Mouse (Mus musculus) liver, postnatal 0 days (tissue): ENCODE measurements around the gene Gm49353. TPM values are rescaled to one million over a fixed set of nuclear protein-coding genes. Genes with fewer than 3 reads are reported as not detected.

Source experiments
- ATAC-seq: fragments of 200-750 bp; cut with Nextera tagmentation; 2 replicates; pipeline ENCODE4 v1.8.0; 2017; ENCODE audit warnings: mild to moderate bottlenecking, moderate library complexity
- DNase-seq: peaks from one replicate; pipeline ENCODE4 v3.0.0-alpha.2; 2016
- H3K27ac ChIP-seq: fragments of 300-500 bp; sonication (generic); 2 replicates; pipeline ENCODE4 v1.5.1; 2014; ENCODE audit warnings: antibody characterized with exemption, moderate library complexity, mild to moderate bottlenecking, low read depth
- H3K27me3 ChIP-seq: fragments of 300-500 bp; sonication (generic); 2 replicates; pipeline ENCODE4 v1.6.1; 2014; ENCODE audit warnings: low read length, control low read depth, mixed read lengths; ENCODE audit not compliant: insufficient read depth
- H3K36me3 ChIP-seq: fragments of 300-500 bp; sonication (generic); replicated peaks from 2 replicates; pipeline ENCODE4 v1.6.1; 2014; ENCODE audit warnings: mild to moderate bottlenecking, control low read depth, low read length, moderate library complexity, mixed read lengths; ENCODE audit not compliant: insufficient read depth
- H3K4me1 ChIP-seq: fragments of 300-500 bp; sonication (generic); 2 replicates; pipeline ENCODE4 v1.6.1; 2014; ENCODE audit warnings: antibody characterized with exemption, mild to moderate bottlenecking, control low read depth; ENCODE audit not compliant: insufficient read depth
- H3K4me2 ChIP-seq: fragments of 300-500 bp; sonication (generic); 2 replicates; pipeline ENCODE4 v1.6.1; 2014; ENCODE audit warnings: low read depth, mild to moderate bottlenecking, low read length, moderate library complexity, mixed read lengths
- H3K4me3 ChIP-seq: fragments of 300-500 bp; sonication (generic); 2 replicates; pipeline ENCODE4 v1.5.1; 2014; ENCODE audit warnings: low read depth, low read length
- H3K9ac ChIP-seq: fragments of 300-500 bp; sonication (generic); replicated peaks from 2 replicates; pipeline ENCODE4 v1.6.1; 2014; ENCODE audit warnings: mild to moderate bottlenecking, moderate library complexity
- H3K9me3 ChIP-seq: fragments of 300-500 bp; sonication (generic); 2 replicates; pipeline ENCODE4 v1.6.1; 2016; ENCODE audit warnings: mild to moderate bottlenecking, control low read depth, low read length, mixed read lengths
- CTCF ChIP-seq: sonication (generic); IDR thresholded peaks from 2 replicates; pipeline ENCODE4 v1.5.1; 2016; ENCODE audit warnings: antibody characterized with exemption, low read depth
- EP300 ChIP-seq: IDR thresholded peaks from 2 replicates; pipeline ENCODE4 v1.6.1; 2016; ENCODE audit warnings: antibody characterized with exemption, low read depth, mild to moderate bottlenecking
- whole genome bisulfite sequencing: fragments of 180-500 bp; shearing (Covaris S2); extraction: QIAGEN DNeasy Blood & Tissue Kit; methylation state at CpG from one replicate; pipeline ENCODE4 v1.1.7; 2014; ENCODE audit not compliant: insufficient replicate concordance; 5-methylcytosine and 5-hydroxymethylcytosine counted together
- polyA plus RNA-seq: library from polyadenylated mRNA; unstranded; fragments of >200 nt; fragmentation: Nextera tagmentation; extraction: Ambion mirVana; gene quantifications from 2 replicates; pipeline ENCODE4 v1.2.1, GENCODE M21; 2015

Gene Gm49353
- polyA plus RNA-seq, 1 experiment from 2014 or later: not detected

DNA sequence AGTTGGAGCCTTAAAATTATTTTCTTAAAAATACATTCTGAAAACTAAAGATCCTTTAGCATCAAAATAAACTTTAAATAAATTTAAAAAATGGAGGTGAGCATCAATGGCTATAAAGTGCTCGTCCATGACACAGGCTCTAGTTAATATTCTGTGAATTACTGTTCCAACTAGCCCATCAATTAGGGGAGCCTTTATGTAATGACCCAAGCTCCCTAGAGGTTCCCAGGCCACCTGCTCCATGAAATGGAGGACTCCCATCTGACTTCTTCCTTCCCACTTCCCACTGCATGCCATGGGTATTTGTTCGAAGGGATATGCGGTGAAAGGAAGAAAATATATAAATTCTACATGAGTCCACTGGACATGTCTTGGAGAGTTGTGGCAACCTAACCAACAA is 18.5 kb upstream of the Gm49353 start:
- TF ChIP-seq EP300: no peak
- H3K9ac ChIP-seq: no peak overlapping the region
- no peak overlapping the region for H3K27ac ChIP-seq
- no peak overlapping the region for H3K4me2 ChIP-seq
- DNase-seq (no peak), ATAC-seq (no peak)
- H3K27me3 ChIP-seq: no peaks in the 10 kb centered on the region
- H3K9me3 ChIP-seq: no peaks in the 10 kb centered on the region
- no peaks in the 10 kb centered on the region for H3K4me1 ChIP-seq
- H3K36me3 ChIP-seq: no peaks in the 10 kb centered on the region
- WGBS: 81% methylated on average over 3 of the region's 3 CpGs
- H3K4me3 ChIP-seq: no peak overlapping the region

GRCm38 (mm10) chr10:29181046-29181445 is 17.7 kb upstream of the Gm49353 start:
- Histone ChIP-seq H3K27me3 (no peaks in the 10 kb centered on the region), H3K27ac (no peak overlapping the region), H3K4me1 (no peaks in the 10 kb centered on the region), H3K9me3 (no peaks in the 10 kb centered on the region), H3K36me3 (no peaks in the 10 kb centered on the region), H3K4me3 (no peak overlapping the region), H3K4me2 (no peak overlapping the region), H3K9ac (no peak overlapping the region)
- DNase-seq: no peak
- 81% methylated on average over 2 of the region's 2 CpGs for WGBS
- no peak for ATAC-seq
- TF ChIP-seq CTCF: no peak
- no peak for TF ChIP-seq EP300

DNA sequence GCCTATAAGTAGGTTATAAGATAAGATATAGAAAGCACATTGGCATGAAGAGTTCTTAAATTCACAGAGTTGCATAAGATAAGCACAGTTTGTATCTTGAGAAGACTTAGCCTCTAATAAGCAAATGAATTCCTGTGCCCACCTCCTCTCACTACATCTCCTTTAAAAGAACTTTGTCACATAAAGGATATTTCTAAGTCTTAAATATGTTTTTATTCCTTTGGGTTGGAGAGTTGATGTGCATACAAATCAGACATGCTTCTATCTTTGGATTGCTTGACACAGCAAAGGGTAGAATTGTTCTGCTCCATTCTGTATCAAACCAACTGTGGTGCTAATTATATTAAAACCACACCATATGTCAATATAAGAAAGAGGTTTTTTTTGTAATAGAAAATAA is 5.0 kb upstream of the Gm49353 start:
- H3K4me2 ChIP-seq: no peak overlapping the region
- DNase-seq (no peak), ATAC-seq (no peak)
- TF ChIP-seq EP300: no peak
- no peak for TF ChIP-seq CTCF
- H3K27ac ChIP-seq: no peak overlapping the region
- H3K4me1 ChIP-seq: no peaks in the 10 kb centered on the region
- H3K27me3 ChIP-seq: no peaks in the 10 kb centered on the region
- no peak overlapping the region for H3K9ac ChIP-seq
- no peak overlapping the region for H3K4me3 ChIP-seq
- 0 out of 2 replicates have a peak, but pooled peaks cover 3% of the 10 kb centered on the region for H3K9me3 ChIP-seq
- H3K36me3 ChIP-seq: no peaks in the 10 kb centered on the region

- H3K4me2 ChIP-seq: no peak overlapping the region
- no peak overlapping the region for H3K4me3 ChIP-seq
- 0 out of 2 replicates have a peak, but pooled peaks cover 3% of the 10 kb centered on the region for H3K9me3 ChIP-seq
- DNase-seq (no peak), ATAC-seq (no peak)
- no peak overlapping the region for H3K27ac ChIP-seq
- 93% methylated on average over 31 of the region's 33 CpGs for WGBS
- H3K27me3 ChIP-seq: no peaks in the 10 kb centered on the region
- H3K9ac ChIP-seq: no peak overlapping the region
- H3K4me1 ChIP-seq: no peaks in the 10 kb centered on the region
- no peaks in the 10 kb centered on the region for H3K36me3 ChIP-seq
- TF ChIP-seq EP300 (no peak), CTCF (no peak)
Observed at GRCm38 (mm10) chr10:29196811-29197210, 1.9 kb upstream of the Gm49353 start.

DNA sequence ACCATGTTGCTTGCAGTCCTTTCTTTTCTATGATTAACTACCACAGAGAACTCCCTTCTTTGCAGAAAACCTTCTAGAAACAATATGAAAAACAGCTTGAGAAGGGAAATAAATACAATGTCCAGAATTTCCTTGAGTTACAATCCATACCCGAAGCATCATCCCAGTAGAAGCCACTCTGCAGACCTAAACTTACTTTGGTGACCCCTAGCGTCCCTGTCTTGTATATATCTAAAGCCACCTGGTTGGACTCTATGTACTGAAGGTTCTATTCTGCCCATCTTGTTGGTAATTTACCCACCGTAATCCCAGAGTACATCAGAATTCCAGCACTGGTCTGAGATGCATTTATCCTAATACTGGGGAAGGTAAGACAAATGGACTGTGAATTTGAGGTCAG is 1.1 kb downstream of the Gm49353 start:
- Histone ChIP-seq H3K27ac (no peak overlapping the region), H3K4me2 (no peak overlapping the region), H3K36me3 (no peaks in the 10 kb centered on the region), H3K9ac (no peak overlapping the region), H3K27me3 (no peaks in the 10 kb centered on the region), H3K4me3 (no peak overlapping the region), H3K4me1 (no peaks in the 10 kb centered on the region), H3K9me3 (0 out of 2 replicates have a peak, but pooled peaks cover 3% of the 10 kb centered on the region)
- DNase-seq (no peak), ATAC-seq (no peak)
- TF ChIP-seq EP300 (no peak), CTCF (no peak)
- 60% methylated on average over 3 of the region's 3 CpGs for WGBS

- TF ChIP-seq EP300 (no peak), CTCF (no peak)
- H3K27me3 ChIP-seq: no peaks in the 10 kb centered on the region
- H3K4me3 ChIP-seq: no peak overlapping the region
- 0 out of 2 replicates have a peak, but pooled peaks cover 3% of the 10 kb centered on the region for H3K9me3 ChIP-seq
- H3K4me2 ChIP-seq: no peak overlapping the region
- DNase-seq (no peak), ATAC-seq (no peak)
- WGBS: 83% methylated on average over 1 of the region's 1 CpGs
- no peak overlapping the region for H3K9ac ChIP-seq
- H3K4me1 ChIP-seq: no peaks in the 10 kb centered on the region
- no peaks in the 10 kb centered on the region for H3K36me3 ChIP-seq
- no peak overlapping the region for H3K27ac ChIP-seq
Observed at GRCm38 (mm10) chr10:29200609-29201008, 1.9 kb downstream of the Gm49353 start.

GRCm38 (mm10) chr10:29206730-29207129 is 8.0 kb downstream of the Gm49353 start:
- H3K4me2 ChIP-seq: no peak overlapping the region
- TF ChIP-seq EP300 (no peak), CTCF (peak; percentile 62)
- no peak overlapping the region for H3K4me3 ChIP-seq
- no peak for ATAC-seq
- H3K27me3 ChIP-seq: no peaks in the 10 kb centered on the region
- no peak for DNase-seq
- H3K27ac ChIP-seq: no peak overlapping the region
- H3K9ac ChIP-seq: no peak overlapping the region
- no peaks in the 10 kb centered on the region for H3K36me3 ChIP-seq
- H3K9me3 ChIP-seq: no peaks in the 10 kb centered on the region
- H3K4me1 ChIP-seq: no peaks in the 10 kb centered on the region
